Mouse (Mus musculus) lung, adult 2 months (tissue): ENCODE measurements around the gene Mlph.

ENCODE experiments used
- CTCF ChIP-seq: fragments of 200-500 bp; IDR thresholded peaks from 2 replicates; pipeline ENCODE4 v1.5.1; 2011; ENCODE audit warnings: mild to moderate bottlenecking, low read length, control low read depth; ENCODE audit not compliant: insufficient read depth
- POLR2A ChIP-seq: fragments of 200-500 bp; IDR thresholded peaks from 2 replicates; pipeline ENCODE4 v1.6.1; 2011; ENCODE audit warnings: low read depth, mild to moderate bottlenecking, control low read depth, low read length, borderline replicate concordance; ENCODE audit errors: extremely low read depth

- TF ChIP-seq CTCF (no peak), POLR2A (no peak)
These were observed 85.2 kb downstream of the Mlph start for GRCm38 (mm10) chr1:90999911-91000601.
